Mouse (Mus musculus): Measurements from ENCODE around the gene Atp8b4. TPM values are rescaled to one million over a fixed set of nuclear protein-coding genes. Genes with fewer than 3 reads are reported as not detected.
"Not testable (repeated sequence)": the region's sequence is repeated elsewhere in the genome, so short reads cannot be mapped to it uniquely, and the experiment has no call there.

Atp8b4 gene
- polyA plus RNA-seq, 1 experiment from 2014 or later, result 0.05 TPM

DNA sequence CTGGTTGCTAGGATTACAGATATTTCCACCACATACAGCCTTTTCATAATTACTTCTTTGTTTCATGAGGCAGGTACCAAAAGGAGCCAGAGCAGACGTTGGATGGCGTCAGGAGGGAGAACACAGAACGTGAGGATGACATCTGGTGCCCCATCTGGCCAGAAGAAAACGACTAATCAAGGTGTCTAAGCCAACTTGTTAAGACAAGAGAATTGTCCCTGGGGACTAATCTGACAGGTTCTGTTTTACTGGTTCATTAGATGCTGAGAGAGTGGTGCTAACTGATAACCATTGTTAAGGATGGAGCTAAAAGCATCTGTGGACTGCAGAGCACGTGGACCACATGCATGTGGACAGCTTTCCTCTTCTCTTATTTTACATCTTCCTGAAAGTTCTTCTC, 7.8 kb downstream of the Atp8b4 start:
- Histone ChIP-seq H3K4me3 (no peak overlapping the region), H3K9me3 (no peaks in the 10 kb centered on the region), H3K36me3 (no peaks in the 10 kb centered on the region), H3K4me1 (no peaks in the 10 kb centered on the region), H3K27me3 (ENCODE audit: insufficient read depth, poor library complexity, severe bottlenecking) (no peaks in the 10 kb centered on the region), H3K27ac (no peak overlapping the region)
- WGBS, result 58% methylated on average over 5 of the region's 5 CpGs
- DNase-seq (ENCODE audit: low spot score), result no peak

DNA sequence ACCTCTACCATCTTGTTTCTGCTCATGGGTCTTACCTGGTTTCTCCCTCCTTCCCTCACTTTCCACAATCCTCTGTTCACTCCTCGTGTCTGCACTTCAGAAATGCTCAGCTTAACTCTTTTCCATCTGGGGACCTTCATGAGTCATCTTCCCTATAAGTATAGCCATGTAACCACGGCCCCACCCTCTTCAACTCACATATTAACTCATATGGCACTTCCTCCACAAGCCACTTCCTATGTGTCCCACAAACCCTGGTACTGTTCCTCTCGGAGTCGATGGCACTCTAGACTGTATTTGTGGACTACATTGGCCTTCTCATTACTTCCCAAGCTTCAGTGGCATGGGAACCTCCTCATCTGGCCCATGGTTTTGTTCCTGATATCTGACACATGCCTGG, 9.0 kb downstream of the Atp8b4 start:
- Histone ChIP-seq H3K27me3 (ENCODE audit: insufficient read depth, poor library complexity, severe bottlenecking) (no peaks in the 10 kb centered on the region), H3K4me1 (no peaks in the 10 kb centered on the region), H3K4me3 (no peak overlapping the region), H3K36me3 (no peaks in the 10 kb centered on the region), H3K9me3 (no peaks in the 10 kb centered on the region), H3K27ac (no peak overlapping the region)
- WGBS, result 75% methylated on average over 4 of the region's 4 CpGs
- DNase-seq (ENCODE audit: low spot score), result no peak

DNA sequence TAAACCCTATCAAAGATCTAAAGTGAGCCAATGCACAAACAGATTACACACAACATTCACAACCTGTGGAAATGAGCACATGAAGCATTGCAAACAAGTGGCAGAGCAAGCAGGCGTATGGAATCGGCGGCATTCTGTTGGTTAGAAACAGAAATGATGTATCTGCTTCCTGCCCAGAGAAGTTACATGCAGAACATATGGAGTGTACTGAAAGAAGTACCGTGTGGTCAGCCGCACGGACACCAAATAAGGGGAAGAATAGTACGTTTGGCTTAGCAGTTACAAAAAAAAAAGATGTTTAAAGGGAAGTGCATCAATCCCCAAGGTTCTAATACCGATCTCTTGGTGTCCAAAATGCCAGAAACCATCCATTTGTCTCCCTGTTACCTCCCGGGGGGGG, 9.9 kb downstream of the Atp8b4 start:
- WGBS, result 85% methylated on average over 9 of the region's 9 CpGs

DNA sequence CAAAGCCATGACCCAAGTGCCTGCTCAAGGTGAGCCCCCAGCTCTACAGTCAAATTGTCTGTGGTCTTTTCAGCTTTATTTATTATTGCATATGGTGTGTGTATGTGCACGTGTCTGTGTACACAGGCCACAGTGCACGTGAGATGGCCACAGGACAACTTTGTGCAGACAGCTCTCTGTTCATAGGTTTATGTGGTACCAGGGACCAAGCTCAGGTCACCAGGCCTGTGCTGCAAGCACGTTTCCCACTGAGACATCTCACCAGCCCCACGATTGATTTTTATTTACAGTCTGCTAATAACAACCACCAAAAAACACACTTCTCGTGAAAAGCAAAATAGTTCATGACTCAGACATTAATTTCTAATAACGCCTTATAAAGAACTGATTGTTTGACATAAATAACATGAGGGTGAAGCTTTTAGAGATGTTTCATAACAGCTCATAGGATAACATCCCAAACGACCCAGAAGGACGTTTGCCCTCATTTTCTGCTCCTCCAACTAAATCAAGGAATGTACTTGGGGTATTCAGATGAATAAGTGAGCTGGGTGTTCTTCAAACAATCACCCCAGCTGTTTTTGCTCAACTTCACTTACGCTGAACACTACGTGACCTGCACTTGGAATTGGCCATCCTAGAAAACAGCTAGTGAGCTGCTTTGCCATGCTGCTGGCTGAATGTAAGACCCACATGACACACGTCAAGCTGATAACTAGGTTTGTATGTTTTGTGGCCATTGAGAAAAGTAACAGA, 15.0 kb downstream of the Atp8b4 start:
- Histone ChIP-seq H3K9me3 (no peaks in the 10 kb centered on the region), H3K36me3 (no peaks in the 10 kb centered on the region), H3K27me3 (ENCODE audit: insufficient read depth, poor library complexity, severe bottlenecking) (no peaks in the 10 kb centered on the region), H3K4me3 (no peak overlapping the region), H3K4me1 (no peaks in the 10 kb centered on the region), H3K27ac (no peak overlapping the region)
- DNase-seq (ENCODE audit: low spot score), result no peak
- WGBS, result 78% methylated on average over 11 of the region's 11 CpGs

More for the DNA sequence above, 9.9 kb downstream of the Atp8b4 start:
- H3K27ac ChIP-seq, result no peak overlapping the region
- H3K4me1 ChIP-seq, result no peaks in the 10 kb centered on the region
- no peaks in the 10 kb centered on the region for H3K9me3 ChIP-seq
- DNase-seq (ENCODE audit: low spot score), result no peak
- H3K4me3 ChIP-seq, result no peak overlapping the region
- H3K36me3 ChIP-seq, result no peaks in the 10 kb centered on the region
- no peaks in the 10 kb centered on the region for H3K27me3 ChIP-seq (ENCODE audit: insufficient read depth, poor library complexity, severe bottlenecking)

DNA sequence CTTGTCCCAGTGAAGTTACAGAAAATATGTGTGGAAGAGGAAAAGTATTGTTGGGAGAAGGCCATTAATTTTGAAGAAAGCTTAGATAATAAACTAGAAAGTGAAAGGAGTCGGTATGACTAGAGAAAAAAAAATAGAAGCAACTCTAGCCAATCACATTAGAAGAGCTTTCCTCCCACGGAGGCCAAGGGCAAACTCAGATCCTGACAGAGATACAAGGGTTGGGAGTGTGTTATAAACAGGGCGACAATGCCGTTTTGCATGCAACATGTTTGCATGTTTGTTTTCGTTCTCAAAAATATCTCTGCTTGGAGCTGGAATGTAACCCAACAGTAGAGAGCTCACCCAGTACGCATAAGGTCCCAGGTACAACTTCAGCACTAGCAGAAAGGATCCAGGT, 17.1 kb downstream of the Atp8b4 start:
- no peak for DNase-seq (ENCODE audit: low spot score)
- no peak overlapping the region for H3K27ac ChIP-seq
- H3K4me3 ChIP-seq, result no peak overlapping the region
- no peaks in the 10 kb centered on the region for H3K27me3 ChIP-seq (ENCODE audit: insufficient read depth, poor library complexity, severe bottlenecking)
- H3K9me3 ChIP-seq, result no peaks in the 10 kb centered on the region
- H3K4me1 ChIP-seq, result no peaks in the 10 kb centered on the region
- no peaks in the 10 kb centered on the region for H3K36me3 ChIP-seq
- WGBS, result 75% methylated on average over 6 of the region's 6 CpGs

DNA sequence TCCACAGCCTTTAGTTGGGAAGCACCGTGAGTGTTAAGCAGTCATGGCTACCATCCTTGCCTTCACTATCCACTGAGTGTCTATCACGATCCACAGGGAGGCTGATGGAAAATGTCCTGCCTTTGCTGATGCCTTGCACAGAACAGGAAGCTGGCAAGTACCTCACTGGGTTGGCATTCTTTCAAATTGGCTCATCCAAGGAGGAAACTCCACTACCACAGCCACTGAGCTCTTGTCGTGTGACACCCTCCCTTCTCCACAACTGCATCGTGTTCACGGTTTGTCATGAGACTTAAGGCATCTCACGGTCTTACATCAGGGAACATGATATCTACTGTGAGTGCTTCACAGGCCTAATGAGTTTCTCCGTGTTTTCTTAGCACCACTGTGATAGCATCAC, 22.9 kb downstream of the Atp8b4 start:
- DNase-seq (ENCODE audit: low spot score), result no peak
- WGBS, result 81% methylated on average over 7 of the region's 7 CpGs
- Histone ChIP-seq H3K4me1 (no peaks in the 10 kb centered on the region), H3K36me3 (no peaks in the 10 kb centered on the region), H3K4me3 (no peak overlapping the region), H3K27ac (no peak overlapping the region), H3K27me3 (ENCODE audit: insufficient read depth, poor library complexity, severe bottlenecking) (no peaks in the 10 kb centered on the region), H3K9me3 (no peaks in the 10 kb centered on the region)

DNA sequence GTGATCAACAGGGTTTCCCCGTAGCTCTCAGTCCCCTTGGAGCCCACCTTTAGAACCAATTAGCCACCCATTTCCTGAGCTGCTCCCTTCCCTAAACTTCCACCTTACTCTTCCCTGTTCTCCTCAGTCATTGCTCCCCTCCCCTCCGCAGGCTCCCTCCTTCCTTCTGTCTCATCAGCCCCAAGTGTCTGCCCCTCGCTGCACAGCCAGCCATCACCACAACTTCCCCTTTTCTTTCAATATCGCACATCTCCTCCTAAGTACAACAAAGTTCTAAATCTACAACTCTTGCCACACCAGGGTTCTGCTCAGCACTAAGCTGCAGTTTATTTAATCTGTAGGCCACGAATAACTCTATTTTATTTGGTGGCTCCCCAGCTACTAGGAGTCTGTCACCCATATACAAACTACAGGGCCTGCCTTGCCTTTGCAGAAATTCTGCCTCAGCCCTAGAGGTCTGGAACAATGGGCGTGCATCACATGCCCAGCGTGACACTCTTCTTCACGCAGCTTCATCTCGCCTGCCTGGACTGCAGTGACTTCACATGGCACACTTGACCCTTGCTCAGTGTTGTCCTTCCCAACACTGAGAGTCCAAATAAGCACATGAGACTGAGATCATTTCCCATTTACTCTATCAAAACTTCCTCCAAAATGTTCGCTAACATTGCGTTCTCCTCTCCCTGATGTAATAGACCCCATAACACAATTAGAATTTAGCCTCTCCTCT, 24.6 kb downstream of the Atp8b4 start:
- Histone ChIP-seq H3K36me3 (no peaks in the 10 kb centered on the region), H3K27ac (no peak overlapping the region), H3K27me3 (ENCODE audit: insufficient read depth, poor library complexity, severe bottlenecking) (no peaks in the 10 kb centered on the region), H3K4me1 (no peaks in the 10 kb centered on the region), H3K4me3 (no peak overlapping the region), H3K9me3 (no peaks in the 10 kb centered on the region)
- 87% methylated on average over 11 of the region's 11 CpGs for WGBS
- DNase-seq (ENCODE audit: low spot score), result no peak

DNA sequence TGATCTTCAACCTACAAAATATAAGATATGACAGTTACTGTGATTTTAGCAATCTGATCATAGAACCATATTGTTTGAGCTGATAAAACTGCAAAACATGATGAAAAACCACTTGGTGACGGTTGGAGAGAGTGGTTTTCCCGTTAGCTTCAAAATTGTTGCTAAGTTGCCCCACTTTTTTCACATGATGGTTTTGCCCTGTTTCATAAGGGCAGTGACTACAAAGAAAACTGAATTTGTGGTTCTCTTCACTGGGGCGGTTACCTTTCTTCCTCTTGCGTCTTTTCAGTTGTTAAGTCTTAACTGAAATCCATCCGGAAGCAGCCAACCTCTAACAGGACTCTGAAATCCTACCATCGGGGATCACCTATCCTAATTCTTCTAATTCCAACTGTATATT, 26.5 kb downstream of the Atp8b4 start:
- no peak overlapping the region for H3K27ac ChIP-seq
- H3K4me3 ChIP-seq, result no peak overlapping the region
- no peaks in the 10 kb centered on the region for H3K9me3 ChIP-seq
- no peak for DNase-seq (ENCODE audit: low spot score)
- no peaks in the 10 kb centered on the region for H3K27me3 ChIP-seq (ENCODE audit: insufficient read depth, poor library complexity, severe bottlenecking)
- 89% methylated on average over 6 of the region's 6 CpGs for WGBS
- H3K4me1 ChIP-seq, result no peaks in the 10 kb centered on the region
- no peaks in the 10 kb centered on the region for H3K36me3 ChIP-seq

DNA sequence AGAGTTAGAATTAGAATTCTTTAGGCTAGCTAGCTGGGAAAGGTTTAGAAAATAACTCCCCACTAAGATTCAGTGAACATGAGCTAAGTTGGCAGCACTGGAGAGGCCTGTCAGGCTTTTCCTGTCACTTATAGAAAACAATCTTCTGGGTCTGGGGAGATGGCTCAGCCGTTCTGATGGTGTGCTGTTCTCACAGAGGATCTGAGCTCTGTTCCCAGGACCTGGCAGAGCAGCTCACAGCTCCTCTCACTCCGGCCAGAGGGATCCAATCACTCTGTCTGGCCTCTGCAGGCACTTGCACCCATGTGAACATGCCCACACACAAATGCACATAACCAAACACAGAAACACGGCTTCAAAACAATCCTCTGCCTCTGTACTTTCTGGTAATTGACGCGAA, 27.6 kb downstream of the Atp8b4 start:
- Histone ChIP-seq H3K4me1 (no peaks in the 10 kb centered on the region), H3K9me3 (no peaks in the 10 kb centered on the region), H3K4me3 (no peak overlapping the region), H3K27ac (no peak overlapping the region), H3K27me3 (ENCODE audit: insufficient read depth, poor library complexity, severe bottlenecking) (no peaks in the 10 kb centered on the region), H3K36me3 (no peaks in the 10 kb centered on the region)
- DNase-seq (ENCODE audit: low spot score), result no peak
- WGBS, result 64% methylated on average over 5 of the region's 5 CpGs

DNA sequence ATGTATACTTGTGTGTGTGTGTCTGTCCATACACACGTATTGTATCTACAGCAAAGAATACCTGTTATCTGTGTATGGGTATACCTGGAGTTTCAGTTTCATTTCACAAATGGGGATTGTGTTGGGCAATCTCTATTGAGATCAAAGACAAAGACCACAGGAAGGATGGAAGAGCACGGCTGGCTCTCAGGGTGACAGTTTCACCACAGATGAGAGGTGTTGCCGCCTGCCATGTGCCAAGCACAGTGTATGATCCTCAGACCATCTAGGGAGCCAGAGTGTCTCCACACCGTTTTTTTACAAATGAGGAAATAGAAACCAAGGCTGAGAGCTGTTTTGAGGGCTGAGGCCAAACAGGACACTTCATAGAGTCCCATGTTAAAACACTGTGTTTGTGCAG, 32.7 kb downstream of the Atp8b4 start:
- no peaks in the 10 kb centered on the region for H3K9me3 ChIP-seq
- peaks cover 3% of the 10 kb centered on the region; the same call in 1 of the 2 replicates for H3K4me1 ChIP-seq
- no peaks in the 10 kb centered on the region for H3K36me3 ChIP-seq
- no peak overlapping the region for H3K27ac ChIP-seq
- WGBS, result 69% methylated on average over 4 of the region's 4 CpGs
- DNase-seq (ENCODE audit: low spot score), result no peak
- no peaks in the 10 kb centered on the region for H3K27me3 ChIP-seq (ENCODE audit: insufficient read depth, poor library complexity, severe bottlenecking)
- no peak overlapping the region for H3K4me3 ChIP-seq

DNA sequence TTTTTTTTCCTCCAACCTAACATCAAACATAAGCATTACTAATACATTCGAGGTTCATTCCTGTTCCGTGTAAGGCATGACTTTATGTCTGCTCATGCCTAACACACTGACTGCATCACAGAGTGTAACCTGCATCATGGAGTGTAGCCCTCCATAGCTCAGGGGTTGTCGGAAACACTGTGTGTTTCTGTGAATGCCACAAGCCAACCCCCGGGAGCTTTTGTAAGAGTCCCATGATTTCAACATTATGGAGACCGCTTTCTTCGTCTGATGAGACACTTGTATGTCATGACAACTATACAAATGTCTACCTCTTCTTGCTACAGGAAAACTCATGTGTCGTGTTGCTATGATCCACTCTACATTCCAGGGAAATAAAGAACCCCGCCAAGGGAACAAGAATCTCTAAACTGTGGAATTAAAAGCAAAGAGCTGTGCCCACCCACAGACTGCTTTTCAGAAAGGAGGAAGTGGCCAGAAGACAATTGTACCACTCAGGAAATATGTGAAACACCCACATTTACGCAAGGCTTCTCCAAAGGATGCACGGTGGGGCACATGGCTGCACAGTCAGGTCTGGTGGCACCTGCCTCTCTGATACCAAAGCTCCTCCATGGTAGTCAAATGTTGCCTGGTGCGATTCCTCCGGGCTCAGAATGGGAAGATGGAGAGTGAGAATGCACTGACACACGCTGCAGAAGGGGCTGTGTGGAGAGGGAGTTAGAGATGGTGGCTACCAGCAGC, 33.9 kb downstream of the Atp8b4 start:
- Histone ChIP-seq H3K27ac (no peak overlapping the region), H3K27me3 (ENCODE audit: insufficient read depth, poor library complexity, severe bottlenecking) (no peaks in the 10 kb centered on the region), H3K4me3 (no peak overlapping the region), H3K4me1 (peaks cover 3% of the 10 kb centered on the region; the same call in 1 of the 2 replicates), H3K36me3 (no peaks in the 10 kb centered on the region), H3K9me3 (no peaks in the 10 kb centered on the region)
- WGBS, result 83% methylated on average over 13 of the region's 13 CpGs
- DNase-seq (ENCODE audit: low spot score), result no peak

DNA sequence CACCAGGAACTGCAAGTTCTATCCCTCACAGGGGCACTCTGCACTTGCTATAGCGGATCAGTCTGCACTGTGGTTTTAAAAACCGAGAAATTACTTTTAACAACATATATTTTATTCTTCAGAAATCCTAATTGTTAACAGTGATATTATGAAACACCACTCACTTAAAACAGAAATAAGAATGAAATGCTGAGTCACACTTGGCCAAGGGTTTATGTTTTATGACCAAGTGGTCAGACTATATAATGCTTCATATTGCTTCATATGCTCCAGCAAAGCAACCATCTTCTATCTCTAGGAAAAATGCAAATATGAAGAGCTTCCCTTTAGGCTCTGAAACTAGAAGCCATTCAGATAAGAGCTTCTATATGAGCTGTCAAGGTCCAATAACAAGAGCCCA, 41.8 kb downstream of the Atp8b4 start:
- no peak for DNase-seq (ENCODE audit: low spot score)
- Histone ChIP-seq H3K4me3 (no peak overlapping the region), H3K36me3 (no peaks in the 10 kb centered on the region), H3K27ac (no peak overlapping the region), H3K4me1 (no peaks in the 10 kb centered on the region), H3K27me3 (ENCODE audit: insufficient read depth, poor library complexity, severe bottlenecking) (no peaks in the 10 kb centered on the region), H3K9me3 (no peaks in the 10 kb centered on the region)
- 80% methylated on average over 2 of the region's 2 CpGs for WGBS

DNA sequence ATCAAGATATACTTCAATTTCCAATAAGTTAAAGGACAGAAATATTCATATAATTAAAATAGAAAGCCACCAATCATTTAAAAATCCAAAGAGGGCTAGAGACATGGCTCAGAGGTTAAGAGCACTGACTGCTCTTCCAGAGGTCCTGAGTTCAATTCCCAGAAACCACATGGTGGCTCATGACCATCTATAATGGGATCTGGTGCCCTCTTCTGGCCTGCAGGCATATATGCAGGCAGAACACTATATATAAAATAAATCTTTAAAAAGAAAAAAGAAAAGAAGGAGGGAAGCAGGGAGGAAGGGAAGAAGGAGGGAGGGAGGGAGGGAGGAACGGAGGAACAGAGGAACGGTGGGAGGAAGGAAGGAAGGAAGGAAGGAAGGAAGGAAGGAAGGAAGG, 42.7 kb downstream of the Atp8b4 start:
- H3K27ac ChIP-seq; DNase-seq (ENCODE audit: low spot score); H3K9me3 ChIP-seq; H3K27me3 ChIP-seq (ENCODE audit: insufficient read depth, poor library complexity, severe bottlenecking); H3K4me1 ChIP-seq; H3K4me3 ChIP-seq; H3K36me3 ChIP-seq: not testable (repeated sequence)
- 54% methylated on average over 2 of the region's 2 CpGs for WGBS

Data from heart, embryonic 10.5 days (tissue).